Mouse (Mus musculus) CD4-positive, CD25-positive, alpha-beta regulatory T cell, adult 9 weeks (primary cell): ENCODE data around the gene Arhgap19. TPM values are rescaled to one million over a fixed set of nuclear protein-coding genes. Genes with fewer than 3 reads are reported as not detected.

ENCODE experiments used
- polyA plus RNA-seq: library from polyadenylated mRNA; unstranded; fragments of 100-300 nt; shearing (Covaris generic); gene quantifications from one replicate; pipeline ENCODE4 v1.2.1, GENCODE M21; 2017

The Arhgap19 gene
- polyA plus RNA-seq, result 4.4 TPM

DNA sequence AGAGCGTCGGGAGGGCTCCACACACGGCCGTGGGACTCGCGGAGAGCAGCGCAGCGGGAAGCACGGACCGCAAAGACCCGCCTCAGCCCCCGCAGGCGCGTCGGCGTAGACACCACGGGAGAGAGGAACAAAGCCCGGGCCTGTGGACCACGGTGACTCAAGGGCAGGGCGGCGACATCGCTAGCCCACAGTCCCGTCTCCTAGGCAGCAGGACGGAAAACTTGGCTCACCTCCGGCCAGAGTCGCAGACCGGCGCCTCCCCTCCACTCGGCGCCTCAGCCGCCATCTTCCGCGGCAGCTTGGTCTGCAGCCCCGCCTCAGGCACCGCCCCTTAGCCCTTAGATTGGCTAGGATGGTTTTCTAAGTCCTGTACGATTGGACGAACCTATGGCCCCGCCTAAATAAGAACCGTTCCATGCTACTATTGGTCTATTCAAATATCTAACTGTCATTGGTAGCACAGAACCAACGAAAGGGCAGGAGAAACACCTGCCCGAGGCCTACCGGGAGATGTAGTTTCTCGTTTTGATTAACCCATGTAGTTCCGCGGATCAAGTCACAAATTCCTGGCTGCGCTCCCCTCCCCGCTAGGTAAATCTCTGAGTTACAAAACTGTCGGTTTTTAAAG, at the start of gene Arhgap19:
TSS of gene Arhgap19 (minus strand) at position 306 of the 628 bp plus-strand sequence.

DNA sequence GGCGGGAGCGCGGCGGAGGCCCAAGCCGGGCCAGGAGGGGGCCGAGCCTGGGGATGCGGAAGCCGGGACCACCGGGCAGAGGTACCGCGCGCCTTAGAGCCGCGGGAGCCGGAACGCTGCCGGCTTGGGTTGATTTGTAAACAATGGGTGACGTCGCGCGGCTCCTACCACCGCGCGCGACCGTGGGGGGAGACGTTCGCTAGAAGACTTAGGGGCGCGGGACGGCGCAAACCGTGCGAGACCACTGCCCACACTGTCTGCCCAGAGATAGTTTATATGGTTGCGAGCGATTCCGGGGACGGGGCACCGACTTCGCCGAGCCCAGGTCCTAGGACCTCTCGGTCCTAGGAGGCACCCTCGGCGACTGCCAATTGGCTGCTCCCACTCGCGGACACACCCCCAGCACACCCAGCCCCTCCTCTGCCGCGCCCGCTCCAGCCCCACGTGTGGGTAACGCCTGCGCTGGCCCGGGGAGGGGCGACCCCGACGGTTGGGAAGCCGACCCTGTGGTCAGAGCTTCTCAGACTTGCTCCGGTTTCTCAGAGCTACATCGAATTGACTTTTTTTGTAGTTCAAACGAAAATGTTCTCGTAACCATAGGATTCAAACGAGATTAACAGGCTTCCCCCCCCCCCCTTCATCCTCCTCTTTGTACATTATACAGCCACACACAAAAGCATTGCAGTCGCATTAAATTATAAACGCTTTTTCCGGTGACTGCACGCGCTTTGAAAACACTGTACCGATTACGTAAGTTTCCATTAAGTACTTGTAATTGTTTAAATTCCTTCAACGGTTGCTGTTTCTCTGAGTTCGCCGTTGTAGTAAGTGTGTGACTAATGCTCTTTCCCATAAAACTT, 46.4 kb upstream of the Arhgap19 start, which contains the start of gene Frat2:
TSS of gene Frat2 (minus strand) at position 141 of the 860 bp plus-strand sequence.

DNA sequence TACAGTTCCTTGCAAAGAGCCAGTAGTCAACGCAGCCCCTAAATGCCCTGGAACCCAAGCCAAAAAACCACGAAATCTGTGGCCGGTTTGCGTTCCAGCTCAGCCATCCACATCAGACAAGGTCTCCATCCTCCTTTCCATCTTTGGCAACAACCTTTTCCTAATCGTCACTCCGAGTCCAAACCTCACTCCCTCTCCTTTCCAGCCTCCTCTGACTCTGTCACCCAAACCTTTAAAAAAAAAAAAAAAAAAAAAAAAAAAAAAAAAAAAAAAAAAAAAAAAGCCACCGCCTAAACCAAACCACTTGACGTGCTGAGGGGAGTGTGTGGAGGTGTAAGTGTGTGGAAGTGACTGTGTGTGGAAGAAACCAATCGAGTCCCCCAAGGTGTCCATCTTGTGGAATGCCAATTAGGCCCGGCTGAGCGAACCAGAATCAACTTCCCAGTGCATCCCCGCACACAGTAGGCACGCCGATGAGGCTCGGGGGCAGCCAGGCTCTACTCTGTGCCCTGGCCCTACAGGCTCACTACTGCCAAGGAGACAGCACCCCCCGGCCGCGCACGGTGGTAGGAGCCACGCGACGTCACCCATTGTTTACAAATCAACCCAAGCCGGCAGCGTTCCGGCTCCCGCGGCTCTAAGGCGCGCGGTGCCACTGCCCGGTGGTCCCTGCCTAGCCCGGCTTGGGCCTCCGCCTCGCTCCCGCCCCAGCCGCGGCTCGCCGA, 27.7 kb upstream of the Arhgap19 start, which contains the start of gene Frat1:
TSS of gene Frat1 (plus strand) at position 590 of the 725 bp plus-strand sequence.

DNA sequence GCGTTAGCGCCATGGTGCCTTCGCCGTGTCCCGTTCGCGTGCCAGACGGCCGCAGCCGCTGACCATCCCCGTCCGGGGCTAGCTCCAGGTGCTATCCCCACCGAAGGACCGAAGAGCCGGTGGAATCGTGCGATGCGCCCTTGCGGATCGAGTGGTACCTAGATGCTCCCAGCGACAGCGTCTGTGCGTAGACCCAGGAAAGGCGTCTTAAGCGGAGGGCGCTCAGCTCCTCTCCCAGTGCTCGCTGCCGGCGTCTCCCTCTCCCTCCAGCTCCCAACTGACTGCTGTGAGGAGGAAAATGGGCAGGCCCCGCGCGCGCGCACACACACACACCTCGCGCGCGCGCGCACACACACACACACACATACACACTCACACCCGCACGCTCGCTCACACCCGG, 58.5 kb downstream of the Arhgap19 start, which contains the start of gene Slit1:
TSS of gene Slit1 (minus strand) at position 270 of the 400 bp plus-strand sequence.

Other genes starting within 250 kb of the Arhgap19 start
- 5.6 TPM for gene Gm340, start 219.7 kb downstream of the Arhgap19 start, polyA plus RNA-seq
- gene Slit1, start 58.4 kb downstream of the Arhgap19 start, polyA plus RNA-seq, result not detected
- 2.8 TPM for gene Frat1, start 27.9 kb upstream of the Arhgap19 start, polyA plus RNA-seq
- 0.55 TPM for gene Frat2, start 46.1 kb upstream of the Arhgap19 start, polyA plus RNA-seq
- 24.3 TPM for gene Rrp12, start 94.1 kb upstream of the Arhgap19 start, polyA plus RNA-seq
- 140 TPM for gene Pgam1, start 109.9 kb upstream of the Arhgap19 start, polyA plus RNA-seq
- 102 TPM for gene Exosc1, start 131.4 kb upstream of the Arhgap19 start, polyA plus RNA-seq
- gene Zdhhc16, start 131.4 kb upstream of the Arhgap19 start, polyA plus RNA-seq, result 74.9 TPM
- 94.0 TPM for gene Mms19, start 179.1 kb upstream of the Arhgap19 start, polyA plus RNA-seq
- 4.8 TPM for gene Ubtd1, start 179.7 kb upstream of the Arhgap19 start, polyA plus RNA-seq
- not detected for gene Ankrd2, start 234.0 kb upstream of the Arhgap19 start, polyA plus RNA-seq
- gene Hoga1, start 243.6 kb upstream of the Arhgap19 start, polyA plus RNA-seq, result not detected